Mouse (Mus musculus): ENCODE measurements around the gene Cd37. TPM values are rescaled to one million over a fixed set of nuclear protein-coding genes. Genes with fewer than 3 reads are reported as not detected.

Gene Cd37
- polyA plus RNA-seq, 1 experiment from 2014 or later = 31.8 TPM

DNA sequence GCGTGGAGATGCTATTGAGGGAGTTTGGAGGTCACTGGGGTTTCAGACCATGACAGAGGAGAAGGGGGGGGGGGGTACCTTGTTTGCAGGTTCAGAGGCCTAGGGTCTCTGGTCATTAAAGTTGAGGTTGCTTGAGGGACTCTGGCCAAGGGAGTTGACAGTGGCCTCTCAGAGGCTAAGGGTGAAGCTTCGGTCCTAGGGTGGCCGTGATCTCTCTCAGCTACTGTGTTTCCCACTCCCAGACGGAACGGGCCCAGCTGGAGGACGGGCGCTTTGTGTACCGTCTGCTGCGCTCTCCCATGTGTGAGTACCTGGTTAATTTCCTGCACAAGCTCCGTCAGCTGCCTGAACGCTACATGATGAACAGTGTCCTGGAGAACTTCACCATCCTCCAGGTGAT is 7.0 kb downstream of the Cd37 start:
- Histone ChIP-seq H3K4me3 (ENCODE audit: low read depth, low read length) (no peak overlapping the region), H3K4me2 (ENCODE audit: low read depth, low read length) (no peak overlapping the region), H3K27ac (ENCODE audit: low read depth) (no peak overlapping the region), H3K9ac (replicated peaks) (no peak overlapping the region), H3K9me3 (ENCODE audit: low read length) (no peaks in the 10 kb centered on the region), H3K36me3 (replicated peaks; ENCODE audit: insufficient read depth, low read length) (peaks cover 11% of the 10 kb centered on the region), H3K4me1 (ENCODE audit: insufficient read depth) (peaks cover 18% of the 10 kb centered on the region), H3K27me3 (ENCODE audit: insufficient read depth, low read length) (no peaks in the 10 kb centered on the region)
- DNase-seq = peak; percentile 13
- no peak for ATAC-seq
- 87% methylated on average over 11 of the region's 11 CpGs for WGBS (ENCODE audit: insufficient replicate concordance)
- TF ChIP-seq EP300 (IDR thresholded peaks at IDR 0.05; ENCODE audit: low read depth) = no peak
- TF ChIP-seq CTCF (IDR thresholded peaks at IDR 0.05; ENCODE audit: low read depth) = no peak

DNA sequence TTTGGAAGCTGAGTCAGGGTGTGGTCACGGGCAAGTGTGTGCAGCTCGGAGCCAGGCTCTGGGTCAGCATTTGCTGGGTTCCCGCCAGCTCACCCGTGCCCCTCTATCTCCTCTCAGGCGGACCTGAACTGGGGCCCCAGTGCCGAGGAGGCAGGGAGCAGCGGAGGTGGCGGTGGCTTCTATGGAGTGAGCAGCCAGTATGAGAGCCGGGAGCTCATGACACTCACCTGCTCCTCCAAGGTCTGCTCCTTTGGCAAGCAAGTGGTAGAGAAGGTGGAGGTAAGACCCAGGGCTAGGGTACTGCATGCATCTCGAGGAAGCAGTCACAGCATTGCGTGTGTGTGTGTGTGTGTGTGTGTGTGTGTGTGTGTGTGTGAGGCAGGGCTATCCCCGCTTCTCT is 7.7 kb downstream of the Cd37 start:
- 70% methylated on average over 12 of the region's 12 CpGs for WGBS (ENCODE audit: insufficient replicate concordance)
- peaks cover 11% of the 10 kb centered on the region for H3K36me3 ChIP-seq (replicated peaks; ENCODE audit: insufficient read depth, low read length)
- H3K4me3 ChIP-seq (ENCODE audit: low read depth, low read length) = no peak overlapping the region
- no peak overlapping the region for H3K27ac ChIP-seq (ENCODE audit: low read depth)
- DNase-seq (peak; percentile 11), ATAC-seq (no peak)
- no peaks in the 10 kb centered on the region for H3K27me3 ChIP-seq (ENCODE audit: insufficient read depth, low read length)
- TF ChIP-seq CTCF (IDR thresholded peaks at IDR 0.05; ENCODE audit: low read depth) = no peak
- TF ChIP-seq EP300 (IDR thresholded peaks at IDR 0.05; ENCODE audit: low read depth) = no peak
- no peak overlapping the region for H3K4me2 ChIP-seq (ENCODE audit: low read depth, low read length)
- no peak overlapping the region for H3K9ac ChIP-seq (replicated peaks)
- peaks cover 18% of the 10 kb centered on the region for H3K4me1 ChIP-seq (ENCODE audit: insufficient read depth)
- H3K9me3 ChIP-seq (ENCODE audit: low read length) = no peaks in the 10 kb centered on the region

DNA sequence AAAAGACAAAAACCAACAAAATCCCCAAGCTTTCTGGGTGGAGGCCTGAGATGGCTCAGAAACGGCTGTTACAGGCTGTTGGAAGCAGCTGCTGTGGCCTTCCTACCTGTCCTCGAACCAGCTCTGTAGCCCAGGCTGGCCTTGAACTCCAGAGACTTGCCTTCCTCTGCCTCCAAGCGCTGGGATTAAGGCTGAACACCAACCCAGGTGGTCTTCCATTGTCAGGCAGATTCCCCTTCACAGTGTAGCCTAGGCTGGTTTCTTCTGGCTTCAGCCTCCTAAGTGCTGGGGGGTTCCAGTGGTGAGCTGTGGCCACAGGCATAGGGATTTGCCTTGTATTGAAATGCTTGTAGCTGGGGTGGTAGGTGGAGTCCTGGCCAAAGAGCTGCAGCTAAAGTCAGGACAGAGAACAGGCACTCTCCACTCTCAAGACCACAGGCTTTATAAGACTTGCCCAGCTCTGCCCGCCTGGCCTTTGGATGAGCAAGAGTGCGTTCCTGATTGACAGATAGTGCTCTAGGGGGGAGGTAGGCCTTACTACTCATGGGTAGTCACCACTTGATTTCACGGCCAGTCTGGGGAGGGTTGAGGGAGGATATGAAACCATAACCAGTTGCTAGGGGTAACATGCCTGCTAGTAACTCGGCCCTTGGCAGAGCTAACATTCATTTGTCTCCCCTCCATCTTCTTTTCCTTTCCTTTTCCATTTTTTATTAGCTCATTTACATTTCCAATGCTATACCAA is 9.3 kb downstream of the Cd37 start:
- ATAC-seq = no peak
- Histone ChIP-seq H3K27ac (ENCODE audit: low read depth) (no peak overlapping the region), H3K27me3 (ENCODE audit: insufficient read depth, low read length) (no peaks in the 10 kb centered on the region), H3K4me1 (ENCODE audit: insufficient read depth) (peaks cover 11% of the 10 kb centered on the region), H3K36me3 (replicated peaks; ENCODE audit: insufficient read depth, low read length) (peaks cover 11% of the 10 kb centered on the region), H3K4me2 (ENCODE audit: low read depth, low read length) (no peak overlapping the region), H3K4me3 (ENCODE audit: low read depth, low read length) (no peak overlapping the region), H3K9ac (replicated peaks) (no peak overlapping the region), H3K9me3 (ENCODE audit: low read length) (no peaks in the 10 kb centered on the region)
- DNase-seq = peak; percentile 15
- no peak for TF ChIP-seq CTCF (IDR thresholded peaks at IDR 0.05; ENCODE audit: low read depth)
- TF ChIP-seq EP300 (IDR thresholded peaks at IDR 0.05; ENCODE audit: low read depth) = no peak
- WGBS (ENCODE audit: insufficient replicate concordance) = 63% methylated on average over 7 of the region's 7 CpGs

DNA sequence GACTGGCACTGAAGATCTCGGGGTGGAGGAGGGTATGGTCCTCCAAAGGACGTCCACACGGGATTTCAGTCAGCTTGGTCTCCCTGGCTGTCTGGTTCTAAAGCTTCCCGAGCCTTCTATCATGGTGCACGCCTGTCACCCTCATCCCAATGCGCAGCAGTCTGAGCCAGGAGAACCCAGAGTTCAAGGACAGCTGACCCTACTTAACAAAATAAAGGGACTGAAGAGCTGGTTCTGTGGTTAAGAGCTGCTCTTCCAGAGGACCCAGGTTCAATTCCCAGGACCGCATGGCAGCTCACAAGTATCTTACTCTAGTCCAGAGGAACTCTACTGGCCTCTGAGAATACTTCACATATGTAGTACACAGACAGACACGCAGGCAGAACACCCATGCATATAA is 9.9 kb downstream of the Cd37 start:
- peaks cover 11% of the 10 kb centered on the region for H3K36me3 ChIP-seq (replicated peaks; ENCODE audit: insufficient read depth, low read length)
- no peak overlapping the region for H3K4me3 ChIP-seq (ENCODE audit: low read depth, low read length)
- H3K4me1 ChIP-seq (ENCODE audit: insufficient read depth) = peaks cover 6% of the 10 kb centered on the region
- ATAC-seq (no peak), DNase-seq (no peak)
- TF ChIP-seq CTCF (IDR thresholded peaks at IDR 0.05; ENCODE audit: low read depth) (no peak), EP300 (IDR thresholded peaks at IDR 0.05; ENCODE audit: low read depth) (no peak)
- no peak overlapping the region for H3K9ac ChIP-seq (replicated peaks)
- H3K27me3 ChIP-seq (ENCODE audit: insufficient read depth, low read length) = no peaks in the 10 kb centered on the region
- H3K9me3 ChIP-seq (ENCODE audit: low read length) = no peaks in the 10 kb centered on the region
- WGBS (ENCODE audit: insufficient replicate concordance) = 82% methylated on average over 8 of the region's 8 CpGs
- no peak overlapping the region for H3K4me2 ChIP-seq (ENCODE audit: low read depth, low read length)
- H3K27ac ChIP-seq (ENCODE audit: low read depth) = no peak overlapping the region

DNA sequence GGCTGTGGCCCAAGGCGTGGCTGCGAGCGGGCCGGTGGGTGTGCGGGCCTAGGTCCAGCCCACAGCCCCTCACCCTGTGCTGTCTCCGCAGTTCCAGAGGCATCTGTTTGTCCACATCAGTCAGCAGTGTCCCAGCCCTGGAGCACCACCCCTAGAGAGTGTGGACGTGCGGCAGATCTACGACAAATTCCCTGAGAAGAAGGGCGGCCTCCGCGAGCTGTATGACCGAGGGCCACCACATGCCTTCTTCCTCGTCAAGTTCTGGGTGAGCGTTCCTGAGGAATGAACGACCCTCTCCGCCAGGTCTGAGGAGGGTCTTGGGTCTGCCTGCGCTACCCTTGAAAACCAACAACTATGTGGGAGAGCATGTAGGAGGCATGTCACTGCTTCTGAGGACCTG is 10.4 kb downstream of the Cd37 start:
- Histone ChIP-seq H3K27me3 (ENCODE audit: insufficient read depth, low read length) (no peaks in the 10 kb centered on the region), H3K9ac (replicated peaks) (no peak overlapping the region), H3K9me3 (ENCODE audit: low read length) (no peaks in the 10 kb centered on the region), H3K27ac (ENCODE audit: low read depth) (no peak overlapping the region), H3K36me3 (replicated peaks; ENCODE audit: insufficient read depth, low read length) (peaks cover 11% of the 10 kb centered on the region), H3K4me2 (ENCODE audit: low read depth, low read length) (no peak overlapping the region), H3K4me1 (ENCODE audit: insufficient read depth) (peaks cover under 1% of the 10 kb centered on the region), H3K4me3 (ENCODE audit: low read depth, low read length) (no peak overlapping the region)
- DNase-seq (peak; percentile 11), ATAC-seq (no peak)
- TF ChIP-seq CTCF (IDR thresholded peaks at IDR 0.05; ENCODE audit: low read depth) = no peak
- TF ChIP-seq EP300 (IDR thresholded peaks at IDR 0.05; ENCODE audit: low read depth) = no peak
- 86% methylated on average over 18 of the region's 18 CpGs for WGBS (ENCODE audit: insufficient replicate concordance)

DNA sequence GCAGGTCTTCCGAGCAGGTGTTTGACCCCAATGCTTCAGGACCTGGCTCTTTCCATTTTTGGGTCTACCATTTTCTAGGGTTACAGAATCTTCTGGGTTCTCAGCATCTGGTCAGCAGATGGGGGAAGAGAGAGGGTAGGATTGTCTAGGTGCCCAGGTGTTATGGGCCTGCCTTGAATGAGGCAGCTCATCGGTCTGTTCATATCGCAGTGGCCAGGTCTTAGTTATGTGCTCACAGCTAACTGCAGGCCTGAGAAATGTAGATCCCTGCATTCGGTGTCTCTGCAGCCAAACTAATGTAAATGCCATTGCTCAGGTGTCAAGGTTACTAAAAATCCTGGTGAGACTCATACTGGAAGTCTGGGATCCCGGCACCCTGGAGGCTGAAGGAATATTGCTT is 12.5 kb downstream of the Cd37 start:
- no peak overlapping the region for H3K27ac ChIP-seq (ENCODE audit: low read depth)
- H3K4me1 ChIP-seq (ENCODE audit: insufficient read depth) = no peaks in the 10 kb centered on the region
- ATAC-seq = no peak
- H3K9me3 ChIP-seq (ENCODE audit: low read length) = no peaks in the 10 kb centered on the region
- no peak overlapping the region for H3K9ac ChIP-seq (replicated peaks)
- 91% methylated on average over 5 of the region's 5 CpGs for WGBS (ENCODE audit: insufficient replicate concordance)
- no peak overlapping the region for H3K4me2 ChIP-seq (ENCODE audit: low read depth, low read length)
- TF ChIP-seq EP300 (IDR thresholded peaks at IDR 0.05; ENCODE audit: low read depth) (no peak), CTCF (IDR thresholded peaks at IDR 0.05; ENCODE audit: low read depth) (no peak)
- H3K36me3 ChIP-seq (replicated peaks; ENCODE audit: insufficient read depth, low read length) = peaks cover 2% of the 10 kb centered on the region
- no peak for DNase-seq
- no peaks in the 10 kb centered on the region for H3K27me3 ChIP-seq (ENCODE audit: insufficient read depth, low read length)
- no peak overlapping the region for H3K4me3 ChIP-seq (ENCODE audit: low read depth, low read length)
